Mouse (Mus musculus) cerebellum, adult 9-10 months (tissue): ENCODE measurements at regions not wholly inside any gene's neighbourhood (a gene's known extent, or its start where the extent isn't known, plus 50 kb on each side); places are given as distances from the start of the nearest gene placed in this dataset.

Experiments used
- DNase-seq: peaks from one replicate; pipeline ENCODE4 v3.0.0; 2022

DNA sequence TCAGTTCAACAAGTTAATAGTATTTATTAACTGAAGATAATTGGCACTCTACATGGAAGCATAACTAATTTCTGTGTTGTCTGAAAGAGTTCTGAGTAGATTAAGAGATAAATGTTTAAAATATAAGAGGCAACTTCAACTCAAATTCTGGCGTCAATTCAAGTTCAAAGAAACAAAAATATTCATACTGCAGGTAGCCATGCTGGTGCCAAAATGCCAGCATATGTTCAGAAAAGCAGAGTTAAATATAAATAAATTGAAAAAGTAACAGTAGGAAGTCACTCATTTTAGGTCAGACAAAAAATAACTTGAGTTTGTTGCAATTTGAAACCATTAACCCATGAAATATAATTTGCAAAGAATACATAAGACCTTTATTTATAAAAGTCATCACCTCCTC lies 1786.5 kb downstream of the Olfm4 start:
- peak; percentile 38 for DNase-seq

DNA sequence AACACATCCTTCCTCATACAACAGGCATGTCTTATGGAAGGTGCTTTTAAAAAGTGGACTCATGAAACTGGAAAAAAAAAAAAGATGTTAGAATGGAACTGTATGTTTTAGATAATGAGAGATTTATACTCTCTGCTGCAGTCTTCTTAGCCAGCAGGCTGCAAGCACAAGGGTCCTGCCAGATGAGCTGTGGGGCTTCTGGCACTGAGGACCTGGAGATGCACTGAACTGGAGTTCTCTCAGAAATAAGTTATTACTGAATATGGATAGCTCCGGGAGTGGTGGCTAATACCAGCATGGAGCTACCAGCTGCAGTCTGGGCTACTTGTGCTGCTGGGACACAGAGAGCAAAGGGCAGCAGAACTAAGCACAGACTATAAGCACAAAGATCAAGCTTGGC lies 1787.9 kb downstream of the Olfm4 start:
- no peak for DNase-seq

DNA sequence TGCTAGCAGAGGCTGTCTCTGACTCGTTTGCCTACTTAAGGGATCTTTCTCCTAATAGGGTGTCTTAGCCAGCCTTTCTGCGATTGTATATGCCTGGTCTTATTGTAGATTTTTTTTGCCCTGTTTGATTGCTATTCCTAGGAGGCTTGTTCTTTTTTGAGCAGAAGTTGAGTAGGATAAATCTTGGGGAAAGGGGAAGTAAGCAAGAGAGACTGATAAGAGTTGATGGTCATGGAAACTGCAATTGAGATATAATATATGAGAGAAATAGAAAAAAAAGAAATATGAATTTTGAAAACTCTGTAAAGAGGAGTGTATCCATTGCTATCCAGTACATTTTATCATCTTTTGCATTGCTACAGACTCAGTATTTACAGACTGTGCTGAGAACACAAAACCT lies 1805.0 kb downstream of the Olfm4 start:
- DNase-seq, result no peak

DNA sequence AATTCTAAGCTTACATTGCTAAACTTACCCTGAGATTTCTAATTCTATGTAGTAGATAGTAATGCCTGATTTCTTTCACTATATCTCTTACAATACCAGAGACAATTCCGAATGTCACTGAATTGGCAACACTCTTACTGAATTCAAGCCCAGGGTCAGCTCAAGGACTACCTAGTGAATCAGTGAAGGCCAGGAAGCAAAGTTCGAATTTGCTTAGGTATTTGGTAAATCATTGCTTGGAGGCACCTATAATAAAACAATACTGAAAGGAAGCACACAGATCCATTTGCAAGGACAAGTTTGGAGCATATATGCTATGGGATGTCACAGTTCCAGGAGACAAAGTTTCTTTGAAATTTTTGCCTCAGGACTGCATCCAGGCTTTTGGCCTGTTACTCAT lies 1839.9 kb downstream of the Olfm4 start:
- no peak for DNase-seq

DNA sequence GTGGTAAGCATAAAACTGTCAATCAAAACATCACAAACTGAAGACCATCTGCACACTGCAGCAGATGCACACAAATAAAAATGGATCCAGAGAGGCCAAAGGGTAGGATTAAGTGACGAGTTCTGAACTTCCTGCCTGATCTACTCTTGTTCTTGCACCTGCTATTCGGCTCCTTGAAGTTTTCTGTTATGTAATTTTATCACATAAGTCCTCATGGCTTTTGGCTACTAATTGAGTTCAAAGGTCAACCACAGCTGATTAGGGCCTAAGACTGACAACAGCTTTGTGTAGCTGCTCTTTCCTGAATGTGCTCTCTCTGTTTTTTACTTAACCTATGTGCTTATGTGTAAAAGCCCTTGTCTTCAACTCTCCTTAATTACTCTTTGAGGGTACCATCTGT lies 1874.7 kb downstream of the Olfm4 start:
- no peak for DNase-seq

DNA sequence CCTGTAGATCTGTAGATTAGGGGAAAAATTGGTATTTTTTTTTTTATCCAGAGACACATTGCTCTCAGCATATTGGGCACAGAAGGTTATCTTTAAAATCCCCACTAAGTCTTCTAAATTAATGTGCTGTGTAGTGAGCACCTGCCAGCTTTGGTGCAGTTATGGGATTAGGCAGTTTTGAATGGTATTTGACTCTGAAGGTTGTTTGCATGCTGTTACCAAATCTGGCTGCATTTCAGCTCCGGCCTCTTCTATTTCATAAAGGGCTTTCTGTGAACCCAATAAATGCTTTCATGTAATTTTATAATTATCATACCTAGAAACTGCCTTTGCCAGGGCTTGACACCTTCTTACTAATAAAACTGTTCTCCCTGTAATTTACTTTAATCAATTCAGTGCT lies 1886.5 kb downstream of the Olfm4 start:
- peak; percentile 4 for DNase-seq
